Mouse (Mus musculus): Measurements from ENCODE around the gene Cyp1a1.
A peak's percentile ranks its signal among the peaks of the same experiment; 100 is the strongest.

Cyp1a1 gene

GRCm38 (mm10) chr9:57656631-57657350 lies 30.9 kb upstream of the Cyp1a1 start:
- DNase-seq (ENCODE audit: low spot score) = no peak

- no peak for DNase-seq (ENCODE audit: low spot score)
Measured at GRCm38 (mm10) chr9:57657843-57658242, 29.9 kb upstream of the Cyp1a1 start.

DNA sequence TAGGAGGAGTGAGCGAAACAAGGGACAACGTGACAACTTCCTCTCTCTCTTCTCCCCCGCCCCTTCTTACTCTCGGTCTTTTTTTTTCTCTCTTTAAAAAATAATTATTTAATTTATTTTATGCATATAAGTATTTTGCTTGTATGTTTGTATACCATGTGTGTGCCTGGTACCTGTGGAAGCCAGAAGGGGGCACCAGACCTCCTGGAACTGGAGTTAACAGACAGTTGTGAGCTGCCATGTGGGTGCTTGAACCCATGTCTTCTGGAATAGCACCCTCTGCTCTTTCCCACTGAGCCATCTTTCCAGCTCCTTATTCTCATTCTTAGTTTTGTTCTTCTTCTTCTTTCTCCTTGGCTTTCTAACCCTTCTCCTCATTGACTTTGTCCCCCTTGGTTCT lies 28.8 kb upstream of the Cyp1a1 start:
- DNase-seq (ENCODE audit: low spot score) = no peak

GRCm38 (mm10) chr9:57659774-57660173 lies 28.0 kb upstream of the Cyp1a1 start:
- no peak for DNase-seq (ENCODE audit: low spot score)

DNA sequence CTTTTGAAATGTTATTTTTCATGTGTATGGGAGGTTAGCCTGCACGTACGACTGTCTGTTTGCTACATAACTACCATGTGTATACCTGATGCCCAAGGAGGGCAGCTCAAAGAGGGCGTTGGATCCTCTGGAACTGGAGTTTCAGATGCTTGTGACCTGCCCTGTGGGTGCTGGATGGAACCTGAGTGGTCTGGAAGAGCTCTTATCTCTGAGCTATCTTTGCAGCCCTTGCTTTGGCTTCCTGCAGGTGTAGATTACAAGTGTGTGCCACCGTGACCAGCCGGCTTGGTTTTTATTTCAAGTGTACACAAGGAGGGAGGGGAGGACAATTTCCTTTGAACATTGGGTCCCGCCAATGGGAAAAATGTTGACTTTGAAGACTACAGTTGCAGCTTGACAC lies 27.2 kb upstream of the Cyp1a1 start:
- no peak for DNase-seq (ENCODE audit: low spot score)

DNA sequence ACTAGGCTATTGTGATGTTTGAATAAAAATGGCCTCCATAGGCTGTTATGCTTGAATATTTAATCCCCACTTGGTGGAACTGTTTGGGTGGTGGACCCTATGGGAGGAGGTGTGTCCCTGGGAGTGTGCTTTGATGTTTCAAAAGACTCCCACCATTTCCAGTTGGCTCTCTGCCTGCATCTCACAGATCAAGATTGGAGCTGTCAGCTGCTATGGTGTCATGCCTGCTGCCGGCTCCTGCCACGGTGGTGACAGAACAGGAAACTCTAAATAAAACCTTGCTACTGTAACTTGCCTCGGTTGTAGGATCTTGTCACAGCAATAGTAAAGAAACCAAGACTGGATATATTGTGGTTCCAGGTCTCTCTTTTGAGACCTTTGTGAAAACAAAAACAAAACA lies 26.2 kb upstream of the Cyp1a1 start:
- no peak for DNase-seq (ENCODE audit: low spot score)

- DNase-seq (ENCODE audit: low spot score) = no peak
Measured at GRCm38 (mm10) chr9:57664616-57665015, 23.1 kb upstream of the Cyp1a1 start.

DNA sequence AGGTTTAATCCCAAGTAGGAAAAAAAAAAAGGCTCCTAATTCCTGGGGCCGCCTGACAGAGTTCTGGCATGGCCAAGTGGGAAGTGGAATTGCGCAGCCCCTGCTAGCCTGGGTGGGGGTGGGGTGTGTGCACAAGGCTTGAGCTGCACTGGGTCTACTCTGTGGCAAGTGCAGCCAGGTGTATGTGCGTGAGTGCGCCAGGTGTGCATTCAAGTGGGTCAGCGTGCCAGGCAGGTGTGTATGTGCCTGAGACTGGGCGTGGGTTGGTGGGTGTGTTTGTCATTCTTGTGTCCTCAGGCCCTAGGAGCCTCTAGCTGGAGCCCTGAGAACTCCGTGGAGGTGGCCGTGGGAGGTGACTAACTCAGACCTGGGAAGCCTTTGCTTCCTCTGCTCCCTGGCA lies 21.2 kb upstream of the Cyp1a1 start:
- DNase-seq (ENCODE audit: low spot score) = no peak

GRCm38 (mm10) chr9:57667136-57667535 lies 20.6 kb upstream of the Cyp1a1 start:
- DNase-seq (ENCODE audit: low spot score) = no peak

- DNase-seq (ENCODE audit: low spot score) = no peak
Measured at GRCm38 (mm10) chr9:57667817-57668216, 19.9 kb upstream of the Cyp1a1 start.

GRCm38 (mm10) chr9:57668277-57668676 lies 19.5 kb upstream of the Cyp1a1 start:
- no peak for DNase-seq (ENCODE audit: low spot score)

GRCm38 (mm10) chr9:57669566-57669965 lies 18.2 kb upstream of the Cyp1a1 start:
- no peak for DNase-seq (ENCODE audit: low spot score)

GRCm38 (mm10) chr9:57671037-57671436 lies 16.7 kb upstream of the Cyp1a1 start:
- DNase-seq (ENCODE audit: low spot score) = no peak

- DNase-seq (ENCODE audit: low spot score) = no peak
Measured at GRCm38 (mm10) chr9:57671500-57671899, 16.2 kb upstream of the Cyp1a1 start.

DNA sequence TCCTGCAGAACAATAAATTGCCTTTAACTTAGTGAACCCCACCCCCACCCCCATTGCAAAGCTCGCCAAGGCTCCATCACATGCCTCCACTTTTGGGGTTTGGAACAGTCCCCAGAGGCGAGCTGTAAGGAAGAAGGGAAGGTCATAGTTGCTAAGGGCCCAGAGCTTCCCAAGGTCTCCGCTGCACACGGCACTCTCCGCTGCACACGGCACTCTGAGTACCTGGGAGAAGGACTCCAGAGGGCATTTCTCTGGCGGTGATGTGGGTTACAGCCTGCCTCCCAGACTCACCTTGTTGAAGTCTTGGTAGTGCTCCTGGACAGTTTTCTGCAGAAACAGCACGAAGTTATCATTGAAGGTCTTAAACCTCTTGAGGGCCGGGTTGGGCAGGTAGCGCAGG lies 6.3 kb upstream of the Cyp1a1 start:
- no peak for DNase-seq (ENCODE audit: low spot score)

DNA sequence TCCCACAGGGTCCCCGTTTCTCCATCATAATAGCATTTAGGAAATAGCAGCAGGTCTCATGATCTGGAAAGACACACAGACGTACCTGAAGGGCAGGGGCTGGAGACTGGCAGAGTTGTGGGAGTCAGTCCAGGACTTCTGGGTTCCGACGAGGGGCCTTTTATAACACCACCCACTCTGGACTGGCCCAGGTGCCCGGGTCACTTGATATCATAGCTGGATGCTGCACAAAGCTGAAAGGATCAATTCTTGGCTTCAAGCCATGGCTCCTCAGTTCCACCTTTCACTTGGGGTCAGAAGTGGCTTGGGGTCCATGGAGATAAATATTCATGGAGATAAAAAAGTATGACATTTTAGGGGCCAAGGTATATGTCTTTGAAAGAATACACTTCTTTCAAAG lies 4.2 kb upstream of the Cyp1a1 start, which contains the start of gene Cyp1a2:
TSS of gene Cyp1a2 (minus strand) at position 184 of the 400 bp plus-strand sequence.
- DNase-seq (ENCODE audit: low spot score) = no peak

DNA sequence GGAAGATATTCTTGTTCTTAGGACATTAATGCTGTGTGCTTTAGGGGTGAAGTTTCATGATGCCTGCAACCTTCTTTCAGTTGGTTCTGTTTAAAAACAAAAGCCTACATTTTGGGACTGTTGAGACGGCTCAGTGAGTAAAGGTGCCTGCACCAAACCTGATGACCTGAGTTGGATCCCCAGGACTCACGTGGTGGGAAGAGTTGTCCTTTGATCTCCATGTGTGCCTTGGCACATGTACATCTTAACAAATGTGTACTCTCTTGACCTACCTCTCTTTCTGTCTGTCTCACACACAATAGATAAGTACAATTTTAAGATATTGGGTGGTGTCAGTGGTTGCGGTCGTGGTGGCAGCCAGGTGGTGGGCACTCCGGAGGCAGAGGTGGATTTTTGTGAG lies 1.7 kb upstream of the Cyp1a1 start:
- no peak for DNase-seq (ENCODE audit: low spot score)

GRCm38 (mm10) chr9:57688158-57688557 lies 430 bp downstream of the Cyp1a1 start:
- peak; percentile 15 for DNase-seq (ENCODE audit: low spot score)

GRCm38 (mm10) chr9:57688606-57689005 lies 878 bp downstream of the Cyp1a1 start:
- DNase-seq (ENCODE audit: low spot score) = no peak

DNA sequence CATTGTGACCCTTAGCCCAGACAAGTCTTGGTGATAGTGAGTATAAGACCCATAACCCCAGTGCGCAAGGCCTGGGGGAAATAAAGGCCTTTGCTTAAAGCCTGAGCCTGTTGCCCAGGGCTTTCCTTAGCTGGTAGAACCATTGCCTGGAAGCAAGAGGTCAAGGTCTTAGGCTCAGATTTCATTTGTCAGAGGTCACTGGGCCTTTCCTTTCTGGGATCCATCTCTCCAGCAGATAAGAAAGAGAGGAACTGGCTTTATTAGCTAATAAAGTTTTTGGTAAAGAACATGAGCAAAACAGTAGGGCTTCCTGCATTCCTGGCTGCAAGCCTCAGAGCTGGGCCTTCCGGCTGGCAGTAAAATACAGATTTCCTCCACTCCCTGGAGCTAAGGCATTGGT lies 6.4 kb downstream of the Cyp1a1 start:
- no peak for DNase-seq (ENCODE audit: low spot score)

- DNase-seq (ENCODE audit: low spot score) = no peak
Measured at GRCm38 (mm10) chr9:57696380-57697285, 8.9 kb downstream of the Cyp1a1 start.

DNA sequence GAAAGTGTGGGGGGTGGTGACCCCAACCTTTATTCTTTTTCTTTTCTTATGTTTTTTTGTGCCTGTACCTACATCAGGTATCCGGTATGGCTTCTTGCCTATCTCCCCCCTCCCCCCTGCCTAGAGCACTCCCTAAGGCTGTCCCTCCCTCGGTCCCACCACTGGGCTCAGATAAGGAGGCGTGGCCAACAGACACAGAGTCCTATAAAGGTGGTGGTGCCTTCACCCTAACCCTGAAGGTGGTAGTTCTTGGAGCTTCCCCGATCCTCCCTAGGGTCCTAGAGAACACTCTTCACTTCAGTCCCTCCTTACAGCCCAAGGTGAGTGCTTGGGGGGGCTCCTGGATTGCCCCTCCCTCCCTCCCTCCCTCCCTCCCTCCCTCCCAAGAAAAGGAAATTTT lies 9.7 kb downstream of the Cyp1a1 start:
- DNase-seq (ENCODE audit: low spot score) = no peak

DNA sequence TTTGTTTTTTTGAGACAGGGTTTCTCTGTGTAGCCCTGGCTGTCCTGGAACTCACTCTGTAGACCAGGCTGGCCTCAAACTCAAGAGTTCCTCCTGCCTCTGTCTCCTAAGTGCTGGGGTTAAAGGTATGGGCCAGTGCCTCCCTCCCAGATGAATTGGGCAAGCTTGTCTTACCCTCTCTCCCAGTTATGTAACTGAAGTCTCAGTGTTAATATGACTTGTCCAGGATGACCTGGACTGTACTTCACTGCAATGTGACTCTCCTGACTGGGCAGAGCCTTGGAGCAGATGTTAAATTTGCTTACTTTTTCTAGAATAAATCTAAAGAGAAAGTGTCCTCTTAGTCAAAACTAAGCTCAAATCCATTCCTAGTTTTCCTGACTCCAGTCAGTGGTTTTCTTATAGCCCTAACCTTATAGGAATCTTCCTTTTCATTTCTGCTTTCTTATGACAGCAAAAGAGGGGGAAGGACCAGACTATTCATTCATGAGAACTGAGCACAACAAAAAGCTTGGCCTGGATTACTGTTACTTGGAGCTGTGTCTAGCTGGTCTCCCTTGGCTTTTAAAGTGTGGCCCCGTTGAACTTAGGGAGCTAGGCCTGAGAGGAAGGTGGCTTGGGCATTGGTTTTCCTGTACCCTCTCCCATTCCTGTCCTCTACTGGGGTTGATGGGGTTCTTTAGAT lies 10.9 kb downstream of the Cyp1a1 start:
- no peak for DNase-seq (ENCODE audit: low spot score)

All from spleen, adult 12 weeks (tissue).